Mouse (Mus musculus) thymus, postnatal 36 days (tissue): Measurements from ENCODE around the gene Llgl2.
A peak's percentile ranks its signal among the peaks of the same experiment; 100 is the strongest.

ENCODE experiments used
- DNase-seq, 2 experiments: peaks; one replicate each; pipeline ENCODE4 v3.0.0; 2022; ENCODE audit warnings: mixed read lengths in 2 of 2

Llgl2 gene

DNA sequence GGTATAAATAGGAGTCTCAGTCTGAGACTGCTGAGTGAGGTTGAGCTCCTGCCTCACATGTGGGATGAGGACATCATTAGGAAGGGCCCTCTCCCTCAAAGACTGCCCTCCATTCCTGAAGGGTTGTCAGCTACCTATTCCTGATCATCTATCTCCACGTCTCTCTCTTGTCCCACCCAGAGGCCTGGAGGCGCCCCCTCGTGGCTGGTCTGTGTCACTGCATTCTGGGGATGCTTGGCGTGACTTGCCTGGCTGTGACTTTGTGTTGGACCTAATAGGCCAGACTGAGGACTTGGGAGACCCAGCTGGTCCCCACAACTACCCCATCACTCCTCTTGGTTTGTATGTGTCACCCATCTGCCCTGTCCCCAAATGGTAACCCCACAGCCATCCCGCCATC, 57.2 kb downstream of the Llgl2 start:
- DNase-seq = peak in 1 of 2 experiments; percentile 42

DNA sequence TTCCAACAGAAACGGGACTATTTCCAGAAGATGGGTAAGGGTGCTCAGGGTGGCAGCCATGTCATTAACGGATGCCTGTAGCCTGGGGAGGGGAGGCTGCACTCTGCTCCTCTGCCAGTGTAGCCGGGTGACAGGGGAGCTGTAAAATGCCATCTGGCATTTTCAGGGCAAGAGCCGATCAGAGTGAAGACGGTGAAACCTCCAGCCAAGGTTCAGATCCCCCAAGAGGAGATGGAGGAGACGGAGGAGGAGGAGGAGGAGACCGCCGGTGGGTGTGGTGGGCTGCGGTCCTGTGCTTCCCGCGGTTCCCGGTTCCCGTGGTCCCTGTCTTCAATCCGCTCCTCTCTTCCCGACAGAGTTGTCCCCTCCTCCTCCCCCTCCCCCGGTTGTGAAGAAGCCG, 59.4 kb downstream of the Llgl2 start:
- DNase-seq = no peak

DNA sequence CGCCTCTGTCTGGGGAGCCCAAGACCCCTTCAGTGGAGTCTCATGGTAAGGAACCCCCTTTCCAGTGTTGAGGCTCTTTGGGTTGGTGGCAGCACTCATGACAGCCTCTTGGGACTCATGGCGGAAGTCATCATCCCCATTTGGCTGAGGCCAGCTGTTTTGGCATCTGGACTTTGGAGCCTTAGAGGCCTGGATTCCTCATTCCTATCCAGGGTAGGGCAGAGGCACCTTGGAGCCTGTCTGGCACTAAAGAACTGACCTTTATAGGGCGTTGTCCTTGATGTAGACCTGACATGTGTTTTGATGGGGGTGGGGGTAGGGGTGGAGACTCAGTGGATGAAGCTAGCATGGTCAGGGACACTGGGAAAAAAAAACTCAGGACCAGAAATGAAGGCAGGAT, 60.5 kb downstream of the Llgl2 start:
- DNase-seq = no peak

DNA sequence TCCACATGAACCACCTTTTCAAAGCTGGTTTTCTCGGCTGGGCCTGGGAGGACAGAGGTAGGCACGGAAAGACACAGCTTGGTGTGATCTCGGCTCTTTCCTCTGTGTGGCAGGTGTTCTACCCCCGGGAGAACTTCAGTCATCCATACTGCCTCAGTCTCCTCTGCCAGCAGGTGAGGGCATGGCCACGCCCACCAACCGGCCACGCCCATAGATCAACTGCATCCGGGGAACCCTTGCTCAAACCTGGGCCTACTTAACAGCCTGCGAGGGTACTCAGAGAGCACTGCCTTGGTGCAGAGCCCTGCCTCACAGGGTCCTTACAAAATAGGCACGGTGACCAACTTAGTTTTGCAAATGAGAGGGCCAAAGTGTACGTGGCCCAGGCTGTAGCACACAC, 61.4 kb downstream of the Llgl2 start:
- DNase-seq = no peak

DNA sequence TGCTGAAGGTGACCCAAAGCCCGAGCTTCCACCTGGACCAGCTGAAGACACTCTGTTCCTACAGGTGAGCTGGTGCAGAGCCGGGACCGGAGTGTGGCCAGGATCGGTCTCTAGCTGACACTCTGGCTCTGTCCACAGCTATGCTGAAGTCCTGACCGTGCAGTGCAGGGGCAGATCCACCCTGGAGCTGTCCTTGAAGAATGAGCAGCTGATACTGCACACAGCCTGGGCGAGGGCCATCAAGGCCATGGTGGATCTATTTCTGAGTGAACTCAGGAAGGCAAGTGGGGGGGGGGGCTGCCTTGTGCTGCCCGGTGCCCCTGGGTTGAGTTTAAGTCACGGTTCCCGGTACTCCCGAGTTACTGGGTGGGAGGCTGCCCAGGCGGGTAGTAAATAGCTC, 62.6 kb downstream of the Llgl2 start:
- DNase-seq = no peak

DNA sequence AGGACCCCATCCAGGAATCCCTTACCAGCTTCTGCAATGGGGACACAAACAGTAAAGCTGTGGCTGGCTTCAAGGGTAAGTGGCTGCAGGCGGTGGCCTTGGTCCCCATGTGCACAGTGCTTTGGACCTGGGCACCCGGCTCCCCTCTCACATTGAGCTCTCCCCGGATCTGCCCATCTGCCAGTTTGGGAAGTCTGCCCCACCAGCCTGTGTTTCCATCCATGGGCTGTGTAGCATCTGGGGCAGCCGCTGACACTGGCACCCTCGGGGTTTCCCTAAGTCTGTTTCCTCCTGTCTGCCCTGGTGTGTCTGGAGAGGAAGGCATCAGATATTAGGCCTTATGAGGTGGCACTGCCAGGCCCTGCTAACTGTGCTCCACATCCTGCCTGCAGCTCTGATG, 64.2 kb downstream of the Llgl2 start:
- DNase-seq = no peak

DNA sequence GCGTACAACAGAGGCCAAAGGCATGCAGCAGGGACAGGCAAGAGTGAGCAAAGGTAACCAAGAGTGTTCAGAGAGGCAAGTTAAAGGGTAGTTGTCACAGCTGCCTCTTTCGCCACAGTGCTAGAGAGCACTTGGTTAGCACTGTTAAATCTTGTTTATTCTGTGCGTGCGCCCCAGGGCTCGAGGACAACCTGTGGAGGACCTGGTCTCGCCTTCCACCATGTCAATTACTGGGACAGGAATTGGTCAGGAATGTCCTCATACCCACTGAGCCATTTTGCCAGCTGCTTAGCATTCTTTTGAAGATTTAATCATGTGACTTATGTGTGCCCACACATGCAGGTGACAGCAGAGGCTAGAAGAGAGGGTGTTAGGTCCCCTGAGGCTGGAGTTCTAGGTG, 65.3 kb downstream of the Llgl2 start:
- DNase-seq = no peak

DNA sequence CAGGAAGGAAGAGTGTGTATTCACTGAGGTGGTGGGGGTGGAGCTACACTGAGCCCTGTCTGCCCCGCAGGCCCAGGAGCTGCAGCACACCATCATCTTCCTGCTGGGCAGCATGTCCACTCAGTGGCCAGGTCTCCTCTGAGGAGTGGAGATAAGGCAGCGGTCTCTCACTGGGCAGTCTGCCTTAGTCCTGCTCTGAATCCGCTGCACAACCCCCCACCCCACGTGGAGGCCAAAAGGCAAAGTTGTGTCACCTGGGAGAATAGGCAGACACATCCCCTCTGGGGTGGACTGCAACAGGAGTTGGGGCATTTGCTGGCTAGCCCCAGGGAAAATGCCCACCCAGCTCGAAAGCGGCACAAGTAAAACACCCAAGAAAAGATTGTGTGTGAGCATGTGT, 68.4 kb downstream of the Llgl2 start:
- no peak for DNase-seq

DNA sequence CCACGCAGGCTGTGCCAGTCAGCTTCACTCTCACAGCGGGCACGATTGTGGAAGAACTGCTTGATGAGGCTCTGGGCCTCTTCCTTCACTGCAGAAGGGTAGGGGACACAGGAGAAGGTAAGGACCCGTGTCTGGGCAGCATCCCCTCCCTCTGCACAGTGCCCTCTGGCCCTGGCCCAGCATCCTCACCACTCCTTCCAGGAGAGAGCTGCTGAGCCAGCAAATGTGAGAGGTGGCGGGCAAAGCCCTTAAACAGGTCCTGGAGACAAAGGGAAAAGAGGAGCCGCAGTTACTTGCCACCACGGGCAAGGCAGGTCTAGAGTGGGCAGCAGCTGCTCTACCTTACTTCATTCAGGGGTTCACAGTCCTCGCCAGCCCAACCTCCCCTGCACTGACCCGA, 69.2 kb downstream of the Llgl2 start:
- DNase-seq = no peak

DNA sequence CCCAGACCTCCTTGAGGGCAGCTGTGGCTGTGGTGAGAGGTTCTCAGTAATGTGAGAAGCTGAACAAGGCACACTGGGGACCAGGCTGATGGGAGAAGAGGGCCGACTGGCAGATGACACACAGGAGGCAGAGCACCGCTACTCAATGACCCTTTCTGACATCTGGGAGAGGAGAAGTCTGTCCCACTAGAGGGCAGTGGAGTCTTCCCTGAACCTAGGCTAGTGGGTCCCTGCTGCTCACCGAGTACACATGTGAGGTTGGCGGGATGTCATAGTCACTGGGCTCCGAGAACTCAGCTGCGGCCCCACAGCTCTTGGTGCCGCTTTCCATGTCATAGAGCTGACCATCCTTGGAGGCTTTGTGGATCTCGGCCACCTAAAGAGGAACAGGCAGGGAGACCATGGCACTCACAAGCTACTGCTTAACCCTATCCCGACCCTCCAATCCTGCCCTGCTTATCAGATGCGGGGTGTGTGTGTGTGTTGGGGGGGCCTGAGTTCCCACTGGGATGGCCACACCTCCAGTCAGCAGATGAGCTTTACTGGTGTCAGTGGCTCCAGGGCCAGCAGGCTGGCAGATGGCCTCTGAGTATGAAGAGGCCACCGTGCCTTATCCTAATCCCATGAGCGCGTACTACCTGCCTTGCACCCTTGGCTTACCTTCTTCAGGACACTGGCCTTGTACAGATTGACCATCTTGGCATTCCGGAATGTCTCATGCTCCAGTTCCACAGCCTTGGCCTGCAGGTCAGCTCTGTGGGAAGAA, 71.1 kb downstream of the Llgl2 start:
- peak; percentile 53 to 63 for DNase-seq

DNA sequence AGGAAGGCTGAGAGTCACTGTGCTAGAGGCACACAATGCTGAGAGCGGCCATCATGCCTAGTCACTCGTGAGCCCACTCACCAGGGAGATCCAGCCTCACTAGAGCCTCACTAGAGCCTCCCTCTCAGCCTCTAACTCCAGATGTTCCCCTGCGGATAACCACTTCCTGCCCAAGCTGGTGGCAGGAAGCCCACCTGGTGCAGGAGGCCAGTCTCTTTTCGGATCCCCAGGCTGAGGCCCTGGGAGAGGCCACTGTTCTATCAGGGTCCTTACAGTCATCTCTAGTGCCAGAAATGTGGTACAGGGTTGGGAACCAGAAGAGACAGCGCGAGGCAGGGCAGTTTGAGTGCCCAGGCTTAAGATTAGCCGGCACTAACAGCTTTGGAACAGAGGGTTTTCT, 74.6 kb downstream of the Llgl2 start:
- DNase-seq = peak; percentile 67 to 80

DNA sequence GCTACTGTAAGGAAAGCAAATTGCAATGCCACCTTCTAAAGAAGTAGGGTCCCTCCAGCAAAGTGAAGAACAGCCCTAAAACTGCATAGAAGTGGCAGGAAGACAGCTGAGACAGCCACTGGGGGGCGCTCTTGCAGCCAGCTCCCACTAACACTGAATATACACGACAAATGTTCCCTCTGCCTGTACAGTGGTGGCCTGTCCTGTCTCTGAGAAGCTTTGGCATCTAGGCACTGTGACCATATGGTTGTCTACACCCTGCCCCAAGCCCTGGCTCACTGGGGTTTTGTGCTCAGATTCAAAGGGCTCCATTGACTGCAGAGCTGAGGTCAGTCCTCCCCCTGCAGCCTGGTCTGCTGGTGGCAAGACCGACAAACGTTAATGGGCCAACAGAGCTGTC, 75.0 kb downstream of the Llgl2 start:
- DNase-seq = peak; percentile 76 to 81

DNA sequence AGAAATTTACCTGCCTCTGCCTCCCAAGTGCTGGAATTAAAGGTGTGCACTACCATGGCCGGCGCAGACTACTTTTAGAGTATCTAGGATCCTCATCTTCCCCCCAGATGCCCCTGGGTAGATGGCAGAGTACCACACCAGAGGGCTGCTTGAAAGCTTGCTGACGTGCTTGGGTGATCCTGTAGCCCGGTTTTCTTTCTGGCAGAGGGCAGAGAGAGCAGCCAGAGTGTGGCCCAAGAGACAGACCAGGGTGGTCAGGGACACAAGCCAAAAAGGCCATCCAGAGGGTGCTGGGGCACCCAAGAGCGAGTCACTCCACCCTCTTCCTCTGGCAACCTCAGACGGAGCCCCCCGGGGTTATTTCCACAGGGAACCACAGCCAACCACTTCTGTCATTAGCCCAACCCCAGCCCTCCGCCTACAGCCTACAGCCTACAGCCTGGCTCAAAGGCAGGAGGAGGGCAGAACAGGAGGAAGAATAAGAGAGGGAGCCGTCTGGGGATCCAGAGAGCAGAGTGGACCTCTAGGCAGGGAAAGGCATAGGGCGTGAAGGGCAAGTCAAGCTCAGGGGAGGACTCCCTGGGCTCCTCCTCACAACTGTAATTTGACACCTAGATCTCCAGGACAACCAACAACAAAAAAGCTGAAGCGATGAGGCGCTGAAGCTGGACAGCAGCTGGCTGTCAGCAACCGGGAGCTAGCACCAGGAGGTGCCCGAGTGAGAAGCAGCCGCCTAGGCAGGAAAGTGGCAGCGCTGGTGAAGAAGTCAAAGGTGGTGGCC, 75.8 kb downstream of the Llgl2 start, which contains the start of gene Smim5:
Gene Smim5, plus strand, starts transcription at position 481 of the 781 bp plus-strand sequence.
- DNase-seq = peak; percentile 45 to 55

DNA sequence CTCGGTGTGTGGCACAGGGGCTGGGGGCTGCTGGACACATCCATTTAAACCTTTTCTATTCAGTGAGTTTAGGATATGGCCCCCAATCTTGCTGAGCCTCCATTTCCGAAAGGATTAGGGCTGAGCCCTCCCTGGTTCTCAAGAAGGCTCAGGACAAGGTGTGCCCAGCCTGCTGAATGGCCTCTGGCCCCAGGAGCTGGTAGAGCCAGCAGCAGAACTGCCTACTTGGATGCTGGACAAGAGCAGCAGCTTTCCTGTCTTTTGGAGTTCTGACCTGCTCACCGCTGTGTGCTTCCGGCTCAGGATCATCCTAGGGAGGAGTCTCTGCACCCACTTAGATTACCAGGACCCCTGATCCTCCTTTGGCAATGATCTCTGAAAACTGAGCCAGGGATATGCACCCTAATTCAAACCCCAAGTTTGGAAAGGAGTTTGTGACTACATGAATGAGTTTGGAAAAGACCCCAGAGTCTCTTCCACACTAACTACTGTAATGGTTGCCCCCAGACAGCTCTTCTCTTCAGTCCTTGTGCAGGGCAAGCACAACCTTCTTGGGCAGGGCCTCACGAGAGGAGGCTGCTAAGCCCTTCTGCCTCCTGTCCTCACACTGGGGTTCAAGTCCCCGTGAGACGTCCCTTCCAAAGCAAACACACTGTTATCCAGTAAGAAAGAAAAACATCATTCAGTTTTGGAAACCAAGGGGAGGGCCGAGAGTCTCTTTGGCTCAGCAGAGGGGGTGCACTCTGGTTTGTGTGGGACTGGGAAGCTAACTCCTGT, 76.9 kb downstream of the Llgl2 start:
- DNase-seq = no peak

DNA sequence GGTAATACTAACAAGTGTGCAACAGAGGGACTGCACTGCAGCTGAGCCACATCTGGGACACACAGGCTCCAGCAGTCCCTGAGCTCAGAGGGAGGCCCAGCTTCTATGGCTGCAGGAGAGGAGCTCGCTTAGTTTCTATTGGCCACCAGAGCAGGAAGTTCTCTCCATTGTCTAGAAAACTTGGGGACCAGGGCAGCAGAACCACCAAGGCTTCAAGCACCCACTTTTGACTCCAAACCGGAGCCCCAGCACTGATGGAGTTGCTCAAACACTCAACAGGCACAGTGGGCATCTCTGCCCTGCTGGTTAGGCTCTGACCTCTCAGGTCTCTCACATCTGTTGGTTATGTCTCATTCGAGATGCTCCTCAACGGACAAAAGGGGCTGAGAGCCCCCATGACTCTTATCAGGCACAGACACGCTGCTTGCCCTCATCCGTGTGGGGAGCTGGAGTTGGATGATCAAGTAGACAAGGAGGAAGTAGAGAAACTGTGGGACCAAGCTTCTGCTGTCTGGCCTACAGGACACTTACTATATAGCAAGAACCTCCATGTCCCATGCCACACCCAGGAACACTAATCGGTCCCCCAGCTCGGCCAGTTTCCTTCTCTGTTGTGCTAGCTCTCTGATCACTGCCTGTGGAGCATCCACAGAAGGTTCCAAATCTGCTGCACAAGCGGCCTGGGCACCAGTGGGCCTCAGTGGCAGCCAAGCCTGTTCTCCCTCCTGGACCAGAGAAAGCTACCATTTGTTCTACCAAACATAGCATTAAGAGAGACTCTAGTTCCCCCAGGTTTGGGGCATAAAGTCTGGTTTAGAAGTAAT, 77.7 kb downstream of the Llgl2 start:
- peak; percentile 38 to 59 for DNase-seq

DNA sequence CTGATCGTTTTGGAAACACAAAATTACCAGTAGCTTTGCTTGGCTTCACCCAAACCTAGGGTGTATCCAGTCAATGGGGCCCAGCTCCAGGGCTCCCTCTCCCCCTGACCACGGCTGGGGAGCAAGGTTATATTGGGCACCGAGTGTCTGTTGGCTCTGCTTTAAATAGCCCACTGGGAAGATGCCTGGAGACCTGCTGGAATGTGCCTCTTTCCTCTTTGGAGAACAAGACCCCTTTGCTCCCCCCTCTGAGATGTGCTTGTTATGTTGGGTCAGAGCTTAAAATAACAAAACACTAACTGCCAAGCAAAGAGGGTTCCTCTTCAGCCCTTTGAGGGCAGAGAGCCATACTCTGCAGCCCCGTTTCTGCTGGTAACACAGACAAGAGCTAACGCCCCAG, 78.3 kb downstream of the Llgl2 start:
- DNase-seq = no peak

DNA sequence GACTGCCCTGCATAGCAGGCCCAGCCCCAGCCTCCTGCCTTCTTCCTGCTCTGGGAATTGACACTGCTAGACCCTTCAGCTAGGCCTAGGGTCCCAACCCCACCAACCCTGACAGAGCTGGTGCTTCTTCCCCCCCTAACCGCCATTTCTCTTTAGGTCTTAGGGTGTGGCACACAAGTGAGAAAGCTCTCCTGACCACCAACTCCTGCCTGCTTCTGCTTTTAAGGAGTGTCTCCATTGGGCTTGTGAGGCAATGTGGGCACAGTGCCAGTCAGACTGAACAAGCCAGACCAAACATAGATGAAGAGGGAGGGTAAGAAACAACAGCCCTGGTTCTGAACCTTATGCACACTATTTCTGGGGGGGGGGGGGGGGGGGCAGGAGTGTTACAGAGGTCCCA, 79.0 kb downstream of the Llgl2 start:
- no peak for DNase-seq

DNA sequence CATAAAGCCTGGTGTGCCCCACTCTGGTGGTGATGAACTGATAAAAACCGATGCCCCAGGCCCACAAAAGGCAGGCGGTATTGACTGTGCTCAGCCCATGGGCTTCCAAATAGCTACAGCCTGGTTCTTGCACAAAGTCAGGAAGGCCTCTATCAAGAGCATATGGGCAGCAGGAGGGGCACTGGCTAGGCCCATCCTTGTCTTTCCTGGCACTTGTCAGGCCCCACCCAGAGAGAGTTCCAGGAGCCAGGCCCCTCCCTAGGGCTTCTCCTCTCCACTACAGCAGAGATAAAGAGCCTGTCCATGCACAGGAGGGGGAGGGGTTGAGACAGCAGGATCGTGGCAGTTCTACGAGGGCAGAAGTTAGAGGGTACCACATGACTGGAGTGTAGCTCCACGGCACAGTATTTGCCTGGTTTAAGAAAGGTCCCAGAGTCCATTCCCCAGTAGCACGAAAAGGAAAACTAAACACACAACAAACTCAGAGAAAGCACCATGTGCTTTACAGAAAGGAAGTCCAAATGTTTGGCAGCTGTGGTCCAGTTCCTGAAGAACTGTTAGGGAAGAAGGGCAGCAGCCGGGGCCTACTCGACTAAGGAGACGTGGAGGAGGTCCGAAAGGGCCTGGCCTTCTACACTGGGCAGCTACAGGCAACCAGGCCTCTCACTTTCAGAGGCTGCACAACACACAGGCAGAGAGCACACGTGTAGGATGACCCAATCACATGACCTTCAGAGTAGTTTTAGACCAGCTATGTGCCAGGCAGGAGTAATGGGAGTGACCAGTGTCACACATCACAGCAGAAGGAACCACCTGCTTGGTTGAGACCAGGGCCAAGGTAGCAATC, 79.8 kb downstream of the Llgl2 start:
- DNase-seq = no peak

DNA sequence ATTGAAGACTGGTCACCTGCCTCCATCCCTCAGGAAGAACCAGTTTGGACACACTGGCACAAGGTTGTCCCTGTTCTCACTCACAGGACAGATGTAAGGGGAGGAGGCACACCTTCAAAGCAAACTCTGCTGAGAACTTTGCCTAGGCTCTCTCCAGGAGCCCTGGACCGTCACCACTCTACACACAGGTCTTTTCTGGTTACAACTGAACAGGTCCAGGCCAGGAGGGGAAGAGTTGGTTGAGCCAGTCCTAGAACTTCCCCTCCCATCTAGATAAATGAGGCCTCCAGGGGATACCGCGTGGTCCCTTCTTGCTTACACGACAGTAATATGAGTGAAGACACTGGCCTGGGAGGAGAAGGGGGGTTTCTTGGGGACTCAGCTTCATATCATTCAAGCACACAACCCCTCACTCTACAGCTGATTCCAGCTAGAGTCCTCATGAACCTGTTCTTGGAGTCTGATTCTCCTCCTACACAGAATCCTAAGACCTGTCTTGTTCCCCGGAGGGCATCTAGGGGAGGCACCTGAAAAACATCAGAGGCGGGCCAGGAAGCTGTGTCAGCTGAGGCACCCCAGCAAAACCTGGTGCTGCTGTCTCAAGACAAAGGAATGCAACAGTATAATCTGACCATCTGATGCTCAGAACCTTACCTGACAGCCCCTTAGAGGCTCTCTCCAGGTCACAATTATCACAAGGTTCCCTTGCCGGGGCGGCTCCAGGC, 80.5 kb downstream of the Llgl2 start:
- peak in 1 of 2 experiments; percentile 26 for DNase-seq
